Mouse (Mus musculus) left cerebral cortex, adult 11 months (tissue): Measurements from ENCODE around the gene Myadml2.

Source experiments
- DNase-seq: peaks from one replicate; pipeline ENCODE4 v3.0.0; 2022; ENCODE audit warnings: low spot score

Gene Myadml2

DNA sequence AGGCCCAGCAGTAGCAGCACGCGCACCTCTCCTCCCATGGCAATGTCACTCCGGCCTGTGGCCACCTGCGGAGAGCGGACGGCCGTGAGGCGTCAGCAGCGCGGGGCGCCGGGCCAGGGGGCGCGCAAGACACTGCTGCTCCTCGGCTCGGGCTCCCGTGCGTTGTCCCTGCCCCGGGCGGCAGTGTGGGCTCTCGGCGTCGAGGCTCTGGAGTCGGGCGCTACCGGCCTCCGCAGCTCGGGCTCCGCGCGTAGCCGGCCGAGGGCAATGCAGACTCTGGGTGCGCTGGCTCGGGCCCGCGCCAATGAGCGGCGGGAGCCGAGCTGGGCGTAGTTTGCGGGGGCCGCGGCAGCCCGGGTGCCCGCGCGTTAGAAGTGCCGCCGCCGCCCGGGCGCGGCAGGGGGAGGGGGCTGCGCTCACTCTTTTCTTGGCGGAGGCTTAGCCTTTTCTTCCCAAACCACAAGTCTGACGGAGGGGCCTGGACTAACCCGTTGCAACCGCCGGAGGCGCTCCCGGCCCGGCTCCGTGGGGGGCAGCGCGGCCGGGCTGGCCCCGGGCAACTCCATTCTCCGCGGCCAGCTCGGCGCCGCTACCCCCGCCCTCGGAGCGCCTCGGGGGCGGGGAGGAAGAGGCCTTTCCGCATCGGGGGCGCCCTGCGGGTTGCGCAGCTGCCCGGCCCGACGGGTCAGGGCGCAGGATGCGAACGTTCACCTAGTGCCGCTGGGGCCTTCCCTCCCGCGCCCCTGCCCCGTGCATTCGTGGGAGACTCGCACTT is 12.5 kb upstream of the Myadml2 start:
- no peak for DNase-seq

GRCm38 (mm10) chr11:120659509-120660300 is 11.7 kb upstream of the Myadml2 start:
- no peak for DNase-seq

DNA sequence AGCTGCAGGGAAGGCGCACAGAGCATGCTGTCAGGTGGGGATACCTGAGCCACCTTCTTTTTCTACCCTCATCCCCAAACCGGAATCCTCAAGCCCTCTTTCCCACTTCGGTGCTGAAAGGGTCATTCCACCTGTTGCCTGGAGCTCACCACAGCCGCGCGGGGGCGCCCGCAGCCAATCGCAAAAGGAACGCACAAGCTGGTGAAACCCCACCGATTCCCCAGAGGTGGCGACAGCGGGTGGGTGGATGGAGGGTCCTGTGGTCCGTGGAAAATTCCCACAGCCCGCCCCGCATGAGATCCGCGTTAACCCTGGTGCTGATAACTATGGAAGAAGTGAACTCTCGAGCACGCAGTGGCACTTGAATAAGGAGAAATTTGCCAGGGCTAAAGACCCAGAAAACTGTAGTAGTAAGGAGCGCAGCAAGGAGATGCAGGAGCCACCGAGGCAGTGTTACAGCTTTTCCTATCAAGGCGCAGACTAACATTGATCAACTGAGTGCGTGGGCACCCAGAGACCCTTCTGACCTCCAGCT is 11.0 kb upstream of the Myadml2 start:
- peak; percentile 47 for DNase-seq

- DNase-seq = no peak
Measured at GRCm38 (mm10) chr11:120657301-120657700, 9.3 kb upstream of the Myadml2 start.

GRCm38 (mm10) chr11:120654741-120655140 is 6.8 kb upstream of the Myadml2 start:
- no peak for DNase-seq

DNA sequence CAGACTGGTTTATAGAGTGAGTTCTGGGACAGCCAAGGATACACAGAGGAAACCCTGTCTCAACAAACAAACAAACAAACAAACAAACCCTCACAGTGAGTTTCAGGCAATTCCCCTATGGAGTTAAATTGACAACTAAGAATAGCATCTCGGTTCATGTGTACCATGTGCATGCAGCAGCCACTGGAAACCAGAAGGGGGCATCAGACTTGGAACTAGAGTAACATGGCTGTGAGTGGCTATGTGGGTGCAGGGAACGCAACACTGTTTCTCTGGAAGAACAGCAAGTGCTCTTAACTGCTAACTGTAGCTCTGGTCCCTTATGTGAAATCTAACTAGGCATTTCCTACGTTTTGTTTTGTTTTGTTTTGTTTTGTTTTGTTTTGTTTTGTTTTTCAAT is 3.9 kb upstream of the Myadml2 start:
- DNase-seq = no peak

GRCm38 (mm10) chr11:120647047-120647830 is 719 bp downstream of the Myadml2 start:
- no peak for DNase-seq

DNA sequence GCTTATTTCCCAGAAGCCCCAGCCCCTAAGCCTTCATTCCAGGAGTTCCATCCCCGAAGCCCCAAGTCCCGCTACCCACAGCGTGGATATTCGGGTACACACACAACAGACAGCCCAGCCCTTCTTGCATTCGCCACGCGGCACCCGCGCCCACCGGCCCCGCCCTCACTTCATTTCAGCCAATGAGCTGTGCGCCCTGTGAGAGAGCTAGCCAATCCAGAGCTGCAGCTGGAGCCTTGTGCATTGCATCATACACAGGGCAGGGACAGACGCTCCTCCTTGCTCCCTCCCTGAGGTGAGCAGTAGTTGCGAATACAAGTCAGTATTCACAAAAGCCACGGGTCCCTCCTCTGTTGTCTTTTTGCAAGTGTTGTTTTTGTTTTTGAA is 4.4 kb downstream of the Myadml2 start, which contains the start of gene Pycr1:
TSS of gene Pycr1 (minus strand) at position 169 of the 387 bp plus-strand sequence.
- peak; percentile 87 for DNase-seq

DNA sequence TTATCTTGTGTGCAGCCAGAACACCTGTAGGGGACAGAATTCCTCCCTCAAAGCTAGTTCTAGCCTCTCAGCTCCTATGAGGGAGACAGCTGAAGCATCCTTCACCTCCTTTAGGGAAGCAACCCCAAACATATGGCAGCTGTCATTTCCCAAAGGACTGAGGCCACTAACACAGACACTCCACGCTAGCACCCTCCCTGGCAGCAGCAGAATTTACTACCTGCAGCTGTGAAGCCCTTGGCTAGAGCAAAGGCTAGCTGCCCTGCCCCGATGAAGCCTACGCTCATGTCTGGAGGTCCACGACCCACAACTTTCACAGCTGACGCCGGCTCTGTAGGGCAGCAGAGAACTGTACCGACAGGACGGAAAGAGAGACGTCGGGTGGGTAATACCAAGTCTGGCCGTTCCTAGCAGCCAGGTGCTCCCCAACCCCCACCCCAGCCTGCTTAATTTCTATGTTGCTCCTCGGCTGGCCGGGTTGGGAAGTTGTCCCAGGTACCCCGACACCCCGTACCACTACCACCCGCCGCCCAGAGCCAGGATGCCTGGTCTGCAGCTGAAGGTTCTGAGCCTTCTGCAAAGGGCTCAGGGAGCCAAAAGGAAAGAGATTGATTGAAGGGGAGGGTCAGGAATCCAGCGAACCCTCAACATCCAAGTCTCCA is 4.9 kb downstream of the Myadml2 start:
- no peak for DNase-seq

DNA sequence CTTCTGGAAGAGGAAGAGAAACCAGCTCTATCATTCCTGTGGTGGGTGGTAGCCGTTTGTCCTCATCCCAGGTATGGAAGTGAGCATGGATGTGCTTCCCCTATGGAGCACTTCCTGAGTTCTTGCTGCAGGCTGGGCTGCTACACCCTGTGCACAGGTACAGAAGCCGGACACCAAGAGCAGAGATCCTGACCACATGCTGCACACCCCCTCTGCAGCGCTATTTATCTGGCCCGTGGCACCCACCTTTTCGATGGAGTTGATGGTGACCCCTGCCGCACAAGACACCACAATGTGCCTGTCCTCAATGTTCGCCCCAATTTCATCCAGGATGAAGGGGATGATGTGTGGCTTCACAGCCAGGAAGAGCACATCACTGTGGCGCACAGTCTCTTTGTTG is 6.1 kb downstream of the Myadml2 start:
- no peak for DNase-seq

DNA sequence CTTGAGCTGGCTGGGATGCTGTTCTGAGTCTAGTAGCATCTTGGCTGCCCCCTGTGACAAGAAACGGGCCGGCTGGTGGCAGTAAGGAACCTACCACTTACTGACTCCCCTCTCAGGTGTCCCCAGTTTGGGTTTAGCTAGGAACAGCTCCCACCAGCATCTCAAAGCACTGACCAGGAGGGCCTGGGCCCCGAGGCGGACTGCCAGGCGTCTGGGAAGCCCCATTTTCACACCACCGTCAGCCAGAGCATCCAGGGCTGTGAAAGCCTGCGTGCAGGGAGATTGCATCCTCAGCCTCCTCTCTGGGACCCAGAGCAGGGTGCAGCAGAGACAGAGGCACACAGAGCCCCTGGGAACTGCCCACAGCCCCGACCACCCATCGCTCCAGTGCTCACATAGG is 6.7 kb downstream of the Myadml2 start:
- DNase-seq = no peak

DNA sequence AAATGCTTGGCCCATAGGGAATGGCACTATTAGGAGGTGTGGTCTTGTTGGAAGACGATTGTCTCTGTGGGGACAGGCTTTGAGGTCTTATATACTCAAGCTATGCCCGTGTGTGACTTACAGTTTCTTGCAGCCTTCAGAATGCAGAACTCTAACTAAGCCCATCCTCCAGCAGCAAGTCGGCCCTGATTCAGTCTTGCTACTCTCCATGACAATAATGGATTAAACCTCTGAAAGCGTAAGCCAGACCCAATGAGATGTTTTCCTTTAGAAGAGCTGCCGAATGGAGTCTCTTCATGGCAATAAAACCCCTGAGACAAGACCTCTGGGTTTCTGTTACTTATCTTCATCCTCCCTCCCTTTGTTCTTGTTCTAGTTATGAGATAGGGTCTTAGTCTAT is 13.1 kb downstream of the Myadml2 start:
- no peak for DNase-seq

- peak; percentile 89 for DNase-seq
Measured at GRCm38 (mm10) chr11:120633520-120634343, 14.2 kb downstream of the Myadml2 start, which contains the start of gene Mafg. Mafg (minus strand) TSS chr11:120633600.

DNA sequence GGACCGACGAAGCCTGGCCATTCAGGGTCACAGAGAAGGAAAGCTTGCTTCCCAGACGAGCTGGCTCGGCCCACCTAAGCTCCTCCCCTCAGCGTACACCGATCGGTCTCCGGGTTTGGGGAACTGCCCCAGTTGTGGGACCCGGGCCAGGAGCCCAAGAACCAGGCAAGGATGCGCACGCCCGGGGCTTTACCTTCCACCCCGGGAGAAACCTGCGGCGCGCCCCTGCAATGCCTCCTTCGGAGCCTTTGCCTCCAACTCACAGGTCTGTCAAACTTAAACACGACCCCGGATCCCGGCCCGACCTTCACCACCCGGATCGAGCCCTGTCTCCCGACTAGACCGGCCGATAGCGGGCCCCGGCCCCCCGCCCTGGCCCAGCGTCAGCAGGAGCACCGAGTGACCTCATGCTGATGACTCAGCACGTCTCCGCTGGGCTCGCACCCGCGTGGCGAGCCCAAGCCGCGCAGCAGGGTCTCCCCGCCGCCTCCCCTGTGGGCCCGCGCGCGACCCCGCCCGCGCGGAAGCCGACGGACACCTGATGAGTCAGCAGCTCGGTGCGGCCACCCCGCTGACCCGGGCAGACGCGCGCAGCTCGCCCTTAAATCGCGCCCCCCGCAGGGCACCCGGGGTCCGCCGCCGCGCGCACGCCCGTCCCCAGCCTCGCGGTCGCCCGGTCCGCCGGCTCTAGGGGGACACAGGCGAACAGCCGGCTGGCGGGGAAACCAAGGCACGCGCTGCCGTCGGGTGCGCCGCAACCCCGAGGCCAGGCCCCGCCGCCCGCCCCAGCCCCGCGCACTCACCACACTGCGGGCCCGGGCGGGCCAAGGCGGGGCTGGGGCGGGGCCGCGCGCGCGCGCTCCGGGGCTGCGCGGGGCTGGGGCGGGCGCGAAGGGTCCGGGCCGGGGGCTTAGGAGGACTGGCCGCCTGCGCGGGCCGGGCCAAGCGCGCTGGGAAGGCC is 15.1 kb downstream of the Myadml2 start:
- no peak for DNase-seq

DNA sequence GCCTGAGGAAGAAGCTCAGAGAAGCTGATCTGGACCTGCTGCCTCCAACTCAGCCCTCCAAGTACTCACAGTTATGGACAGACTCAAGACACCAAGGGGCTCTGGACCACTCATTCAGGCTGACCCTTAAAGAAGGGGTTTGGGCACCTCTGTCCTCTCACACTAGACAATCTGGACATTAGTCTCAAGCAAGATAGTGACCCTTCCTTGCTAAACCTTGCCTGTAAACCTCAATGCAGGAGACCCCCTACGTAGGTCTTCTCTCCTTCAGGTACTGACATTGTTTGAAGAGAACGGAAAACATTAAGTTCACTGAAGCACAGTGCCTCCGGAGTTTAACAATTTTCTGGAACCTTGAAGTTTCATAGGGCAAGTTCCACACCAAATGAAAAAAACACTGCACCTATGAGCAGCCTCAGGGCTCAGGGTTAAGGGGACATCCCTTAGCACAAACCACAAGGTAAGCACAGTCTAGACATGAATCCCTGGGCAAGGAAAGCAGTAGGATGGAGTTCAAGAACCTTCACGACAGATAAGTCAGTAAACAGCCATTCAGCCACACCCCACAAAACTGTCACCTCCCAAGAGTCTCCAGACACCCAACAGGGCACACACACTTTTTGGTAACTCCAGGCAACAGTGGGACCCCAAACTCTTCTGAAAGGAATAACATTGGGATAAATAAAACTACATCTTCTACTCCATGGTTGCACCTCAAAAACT is 16.1 kb downstream of the Myadml2 start:
- no peak for DNase-seq

- DNase-seq = no peak
Measured at GRCm38 (mm10) chr11:120630881-120631725, 16.9 kb downstream of the Myadml2 start.

DNA sequence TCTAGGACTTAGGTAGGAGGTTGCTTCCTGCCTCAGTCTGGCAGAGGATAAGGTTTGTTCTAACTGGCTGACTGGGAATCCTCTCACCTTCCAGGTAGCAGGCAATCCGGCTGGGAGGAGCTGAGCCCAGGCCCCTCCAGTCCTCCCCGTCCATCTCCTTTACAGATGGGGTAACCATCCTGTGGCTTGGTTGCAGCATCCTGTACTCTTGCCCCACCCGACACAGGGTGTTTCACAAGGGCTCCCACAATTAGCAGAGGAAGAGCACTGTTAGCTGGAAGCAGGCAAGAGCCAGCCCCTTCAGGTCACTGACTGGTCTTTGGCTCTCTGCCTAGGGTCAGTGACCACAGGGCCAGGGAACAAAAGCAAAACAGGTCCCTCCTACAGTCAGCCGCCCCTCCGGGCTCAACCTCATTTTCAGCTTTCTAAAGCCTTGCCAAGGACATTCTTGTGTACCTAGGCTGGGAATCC is 17.5 kb downstream of the Myadml2 start:
- DNase-seq = no peak

DNA sequence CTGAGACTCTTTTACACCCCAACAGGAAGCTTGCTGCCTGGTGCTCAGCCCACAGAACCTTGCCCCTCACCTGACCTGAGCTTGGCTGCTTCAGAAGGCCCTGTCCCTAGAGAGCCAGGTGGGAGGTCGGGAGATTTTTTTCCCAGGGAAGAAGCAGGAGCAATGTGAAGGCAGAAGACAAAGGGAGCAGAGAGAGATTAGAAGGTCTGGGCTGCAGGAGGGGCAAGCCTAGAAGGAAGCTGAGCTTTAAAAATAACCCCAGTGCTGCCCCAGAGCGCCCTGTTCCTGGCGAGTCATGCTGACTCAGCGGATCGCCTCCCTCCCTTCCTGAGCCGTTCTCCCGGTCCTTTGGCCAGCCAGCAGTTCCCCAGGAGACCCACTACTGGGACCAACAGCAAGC is 18.0 kb downstream of the Myadml2 start:
- no peak for DNase-seq
